Mouse (Mus musculus) neural tube, embryonic 12.5 days (tissue): ENCODE results near the gene Npm1. TPM values are rescaled to one million over a fixed set of nuclear protein-coding genes. Genes with fewer than 3 reads are reported as not detected.

Experiments
- ATAC-seq: fragments of 200-750 bp; cut with Nextera tagmentation; 2 replicates; pipeline ENCODE4 v1.8.0; 2017; ENCODE audit warnings: low read depth, mild to moderate bottlenecking, moderate TSS enrichment, moderate library complexity; ENCODE audit not compliant: low FRiP score
- H3K27ac ChIP-seq: fragments of 300-500 bp; sonication (generic); 2 replicates; pipeline ENCODE4 v1.5.1; 2016
- H3K27me3 ChIP-seq: fragments of 300-500 bp; sonication (generic); replicated peaks from 2 replicates; pipeline ENCODE4 v1.6.1; 2016; ENCODE audit warnings: mild to moderate bottlenecking
- H3K36me3 ChIP-seq: fragments of 300-500 bp; sonication (generic); 2 replicates; pipeline ENCODE4 v1.6.1; 2016; ENCODE audit warnings: mild to moderate bottlenecking
- H3K4me1 ChIP-seq: fragments of 300-500 bp; sonication (generic); 2 replicates; pipeline ENCODE4 v1.6.1; 2016
- H3K4me2 ChIP-seq: fragments of 300-500 bp; sonication (generic); replicated peaks from 2 replicates; pipeline ENCODE4 v1.6.1; 2016; ENCODE audit warnings: mild to moderate bottlenecking
- H3K4me3 ChIP-seq: fragments of 300-500 bp; sonication (generic); 2 replicates; pipeline ENCODE4 v1.5.1; 2016
- H3K9ac ChIP-seq: fragments of 300-500 bp; sonication (generic); 2 replicates; pipeline ENCODE4 v1.6.1; 2016; ENCODE audit warnings: mild to moderate bottlenecking
- H3K9me3 ChIP-seq: fragments of 300-500 bp; sonication (generic); 2 replicates; pipeline ENCODE4 v1.6.1; 2016; ENCODE audit warnings: mild to moderate bottlenecking
- WGBS: fragments of 180-500 bp; shearing (Covaris S2); methylation state at CpG from one replicate; pipeline ENCODE4 v1.1.7; 2016; 5-methylcytosine and 5-hydroxymethylcytosine counted together
- polyA plus RNA-seq: library from polyadenylated mRNA; unstranded; fragments of >200 nt; fragmentation: Nextera tagmentation; extraction: Ambion mirVana; gene quantifications from 2 replicates; pipeline ENCODE4 v1.2.1, GENCODE M21; 2016

Npm1 gene
- 614 and 622 TPM in 2 replicates for polyA plus RNA-seq

- peak within 1 kb of the TSS; percentile 93 for H3K9ac ChIP-seq
- WGBS = 5% methylated on average over 49 of the region's 49 CpGs
Measured at GRCm38 (mm10) chr11:33162998-33163506, at the start of gene Npm1. Gene Npm1 (minus strand): TSS chr11:33163206.

GRCm38 (mm10) chr11:33207411-33207810 is 44.4 kb upstream of the Npm1 start:
- H3K27me3 ChIP-seq = peaks cover 48% of the 10 kb centered on the region
- WGBS = 86% methylated on average over 2 of the region's 2 CpGs
- H3K9me3 ChIP-seq = no peaks in the 10 kb centered on the region
- ATAC-seq = no peak
- H3K4me2 ChIP-seq = peak overlapping the region; percentile 66; the same call in 1 of the 2 replicates
- no peak overlapping the region for H3K9ac ChIP-seq
- H3K36me3 ChIP-seq = no peaks in the 10 kb centered on the region
- H3K4me3 ChIP-seq = no peak overlapping the region
- H3K4me1 ChIP-seq = peaks cover 19% of the 10 kb centered on the region
- no peak overlapping the region for H3K27ac ChIP-seq

More at GRCm38 (mm10) chr11:33162998-33163506, at the start of gene Npm1:
- Histone ChIP-seq H3K27me3 (no peaks in the 10 kb centered on the region), H3K4me3 (peak within 1 kb of the TSS; percentile 76), H3K27ac (peak within 1 kb of the TSS; percentile 91), H3K9me3 (no peaks in the 10 kb centered on the region), H3K4me2 (peak within 1 kb of the TSS; percentile 89), H3K4me1 (peaks cover 11% of the 10 kb centered on the region; the same call in 1 of the 2 replicates), H3K36me3 (peaks cover 29% of the 10 kb centered on the region)
- ATAC-seq = peak; percentile 96

GRCm38 (mm10) chr11:33204966-33205365 is 42.0 kb upstream of the Npm1 start:
- WGBS = 12% methylated on average over 3 of the region's 3 CpGs
- Histone ChIP-seq H3K9ac (peak overlapping the region; percentile 55), H3K4me3 (peak overlapping the region; percentile 47)

GRCm38 (mm10) chr11:33204329-33204705 is 41.3 kb upstream of the Npm1 start:
- Histone ChIP-seq H3K9me3 (no peaks in the 10 kb centered on the region), H3K4me3 (peak overlapping the region; percentile 47), H3K36me3 (no peaks in the 10 kb centered on the region), H3K4me2 (peak overlapping the region; percentile 66), H3K4me1 (peaks cover 28% of the 10 kb centered on the region), H3K27me3 (peaks cover 77% of the 10 kb centered on the region), H3K9ac (peak overlapping the region; percentile 55), H3K27ac (0 out of 2 replicates have a peak overlapping the region, but pooled peaks have one; percentile 1)
- no peak for ATAC-seq
- under 1% methylated on average over 18 of the region's 18 CpGs for WGBS

More at GRCm38 (mm10) chr11:33204966-33205365, 42.0 kb upstream of the Npm1 start:
- ATAC-seq = no peak
- Histone ChIP-seq H3K27ac (no peak overlapping the region), H3K27me3 (peaks cover 71% of the 10 kb centered on the region), H3K4me2 (peak overlapping the region; percentile 66), H3K4me1 (peaks cover 28% of the 10 kb centered on the region), H3K9me3 (no peaks in the 10 kb centered on the region), H3K36me3 (no peaks in the 10 kb centered on the region)

GRCm38 (mm10) chr11:33203383-33204328 is 40.6 kb upstream of the Npm1 start, which contains the start of gene Tlx3:
Gene Tlx3 (minus strand): TSS chr11:33203589.
- Histone ChIP-seq H3K4me1 (peaks cover 28% of the 10 kb centered on the region), H3K9ac (peak within 1 kb of the TSS; percentile 65), H3K27me3 (peaks cover 83% of the 10 kb centered on the region), H3K4me2 (peak within 1 kb of the TSS; percentile 66), H3K9me3 (no peaks in the 10 kb centered on the region), H3K4me3 (peak within 1 kb of the TSS; percentile 47), H3K36me3 (no peaks in the 10 kb centered on the region), H3K27ac (peak within 1 kb of the TSS; percentile 68)
- under 1% methylated on average over 81 of the region's 81 CpGs for WGBS
- ATAC-seq = peak; percentile 53

- H3K4me2 ChIP-seq = peak overlapping the region; percentile 66
- no peaks in the 10 kb centered on the region for H3K36me3 ChIP-seq
- peak overlapping the region; percentile 47 for H3K4me3 ChIP-seq
- H3K9me3 ChIP-seq = no peaks in the 10 kb centered on the region
- whole genome bisulfite sequencing = under 1% methylated on average over 47 of the region's 47 CpGs
- H3K4me1 ChIP-seq = peaks cover 28% of the 10 kb centered on the region
- peaks cover 90% of the 10 kb centered on the region for H3K27me3 ChIP-seq
- ATAC-seq = peak; percentile 12; the same call in 1 of the 2 replicates
- H3K9ac ChIP-seq = peak overlapping the region; percentile 65
- H3K27ac ChIP-seq = peak overlapping the region; percentile 68
Measured at GRCm38 (mm10) chr11:33202972-33203371, 40.0 kb upstream of the Npm1 start.

GRCm38 (mm10) chr11:33202296-33202695 is 39.3 kb upstream of the Npm1 start:
- H3K4me1 ChIP-seq = peaks cover 28% of the 10 kb centered on the region
- H3K27ac ChIP-seq = 0 out of 2 replicates have a peak overlapping the region, but pooled peaks have one; percentile 68
- H3K9me3 ChIP-seq = no peaks in the 10 kb centered on the region
- peak overlapping the region; percentile 66 for H3K4me2 ChIP-seq
- no peaks in the 10 kb centered on the region for H3K36me3 ChIP-seq
- WGBS = 1% methylated on average over 37 of the region's 37 CpGs
- ATAC-seq = no peak
- peak overlapping the region; percentile 65 for H3K9ac ChIP-seq
- H3K27me3 ChIP-seq = peaks cover 97% of the 10 kb centered on the region
- H3K4me3 ChIP-seq = peak overlapping the region; percentile 47

GRCm38 (mm10) chr11:33201626-33202010 is 38.6 kb upstream of the Npm1 start:
- Histone ChIP-seq H3K4me2 (peak overlapping the region; percentile 66), H3K27me3 (peaks cover 98% of the 10 kb centered on the region), H3K4me3 (peak overlapping the region; percentile 47), H3K9me3 (no peaks in the 10 kb centered on the region), H3K9ac (peak overlapping the region; percentile 65), H3K27ac (peak overlapping the region; percentile 84), H3K4me1 (peaks cover 31% of the 10 kb centered on the region), H3K36me3 (no peaks in the 10 kb centered on the region)
- 0% methylated on average over 19 of the region's 19 CpGs for WGBS
- ATAC-seq = peak; percentile 27

- Histone ChIP-seq H3K36me3 (no peaks in the 10 kb centered on the region), H3K4me3 (peak overlapping the region; percentile 47), H3K4me1 (peaks cover 35% of the 10 kb centered on the region), H3K27ac (peak overlapping the region; percentile 84), H3K27me3 (peaks cover 98% of the 10 kb centered on the region), H3K9me3 (no peaks in the 10 kb centered on the region), H3K4me2 (peak overlapping the region; percentile 66), H3K9ac (peak overlapping the region; percentile 65)
- under 1% methylated on average over 69 of the region's 76 CpGs for WGBS
- peak; percentile 51 for ATAC-seq
Measured at GRCm38 (mm10) chr11:33200764-33201625, 38.0 kb upstream of the Npm1 start.

- peaks cover 98% of the 10 kb centered on the region for H3K27me3 ChIP-seq
- H3K9me3 ChIP-seq = no peaks in the 10 kb centered on the region
- ATAC-seq = no peak
- H3K9ac ChIP-seq = peak overlapping the region; percentile 65
- H3K4me2 ChIP-seq = peak overlapping the region; percentile 66
- 0 out of 2 replicates have a peak overlapping the region, but pooled peaks have one; percentile 26 for H3K27ac ChIP-seq
- H3K36me3 ChIP-seq = no peaks in the 10 kb centered on the region
- peaks cover 35% of the 10 kb centered on the region for H3K4me1 ChIP-seq
- under 1% methylated on average over 45 of the region's 45 CpGs for WGBS
- peak overlapping the region; percentile 47 for H3K4me3 ChIP-seq
Measured at GRCm38 (mm10) chr11:33199906-33200763, 37.1 kb upstream of the Npm1 start.

- Histone ChIP-seq H3K4me3 (peak overlapping the region; percentile 47), H3K27ac (no peak overlapping the region), H3K4me1 (peaks cover 33% of the 10 kb centered on the region), H3K4me2 (peak overlapping the region; percentile 66), H3K9me3 (no peaks in the 10 kb centered on the region), H3K9ac (peak overlapping the region; percentile 65; the same call in 1 of the 2 replicates), H3K27me3 (peaks cover 95% of the 10 kb centered on the region), H3K36me3 (no peaks in the 10 kb centered on the region)
- ATAC-seq = no peak
- 2% methylated on average over 15 of the region's 15 CpGs for WGBS
Measured at GRCm38 (mm10) chr11:33199117-33199514, 36.1 kb upstream of the Npm1 start.
